Mouse (Mus musculus) forelimb bud, embryonic 11.5 days (tissue): ENCODE results near the gene Tut4.

Experiments used
- DNase-seq: peaks from one replicate; pipeline ENCODE4 v3.0.0-alpha.2; 2012; ENCODE audit warnings: low read depth, low spot score

Gene Tut4

DNA sequence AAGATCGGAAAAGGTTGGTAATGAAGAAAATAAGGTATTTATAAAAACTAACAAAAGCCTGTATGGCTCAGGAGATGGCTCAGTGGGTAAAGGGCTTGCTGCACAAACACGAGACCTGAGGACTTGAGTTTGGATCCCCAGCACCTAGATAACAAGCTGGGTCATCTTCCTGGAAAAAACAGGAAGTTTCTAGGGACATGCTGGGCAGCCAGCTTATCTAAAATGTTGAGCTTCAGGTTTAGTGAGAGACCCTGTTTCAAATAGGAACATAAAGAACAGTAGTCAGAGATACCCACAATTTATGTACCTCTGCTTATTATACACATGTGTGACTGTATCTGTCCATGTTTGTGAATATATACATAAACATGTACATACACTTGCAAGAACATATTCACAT is 43.8 kb downstream of the Tut4 start:
- no peak for DNase-seq

DNA sequence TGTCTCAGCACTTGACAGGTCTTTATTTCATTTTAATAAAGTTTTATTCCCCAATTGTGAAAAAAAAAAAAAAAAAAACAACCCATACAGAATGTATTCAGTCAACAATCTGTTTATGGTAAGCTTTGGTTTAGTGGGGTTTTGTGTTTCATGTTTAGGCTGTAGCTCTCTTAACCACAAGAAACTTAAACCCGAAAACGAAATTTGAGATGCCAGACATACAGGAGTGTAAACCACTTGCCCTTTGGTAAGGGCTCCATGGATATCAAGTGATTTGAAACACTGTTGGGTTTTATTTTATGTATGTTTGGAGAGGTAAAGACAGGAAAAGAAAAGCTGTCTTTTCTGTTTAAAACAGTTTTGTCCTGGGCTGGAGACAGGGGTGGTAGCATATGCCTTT is 80.5 kb downstream of the Tut4 start:
- DNase-seq = peak; percentile 16

DNA sequence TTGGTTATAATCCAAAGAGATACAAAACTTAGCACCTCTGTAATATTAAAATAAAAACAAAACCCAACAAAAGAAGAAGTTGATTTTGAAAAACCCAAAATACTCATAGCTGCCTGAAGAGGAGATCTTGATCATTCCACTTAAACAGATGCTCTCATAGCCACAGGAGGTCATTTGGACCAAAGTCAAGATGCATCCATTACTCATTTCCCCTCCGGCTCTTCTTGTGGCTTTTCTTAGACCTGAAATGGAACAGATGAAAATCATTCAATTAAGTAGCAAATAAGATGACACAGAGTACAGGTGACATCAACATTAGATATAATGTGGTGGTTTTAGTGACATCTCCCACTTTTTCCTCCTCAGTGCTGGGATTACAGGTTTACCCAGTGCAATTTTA is 105.8 kb downstream of the Tut4 start:
- DNase-seq = no peak

DNA sequence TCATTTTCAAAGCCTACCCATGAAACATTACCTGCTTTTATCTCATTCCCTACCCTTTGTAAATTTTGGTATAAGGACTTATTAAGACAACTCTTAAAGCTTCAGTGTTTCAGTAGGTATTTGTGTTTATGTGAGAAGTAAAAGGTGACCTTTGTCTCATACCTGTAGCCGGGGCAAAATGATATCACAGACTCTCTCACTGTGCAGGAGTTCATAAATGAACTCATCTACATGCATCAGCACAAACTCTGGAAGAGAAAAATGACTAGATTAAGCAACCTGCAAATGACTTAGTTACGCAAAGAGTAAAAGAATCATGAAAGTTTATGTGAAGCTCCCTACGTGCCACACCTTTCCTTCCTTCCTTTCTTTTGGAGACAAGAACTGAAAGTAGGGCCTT is 113.4 kb downstream of the Tut4 start:
- no peak for DNase-seq

DNA sequence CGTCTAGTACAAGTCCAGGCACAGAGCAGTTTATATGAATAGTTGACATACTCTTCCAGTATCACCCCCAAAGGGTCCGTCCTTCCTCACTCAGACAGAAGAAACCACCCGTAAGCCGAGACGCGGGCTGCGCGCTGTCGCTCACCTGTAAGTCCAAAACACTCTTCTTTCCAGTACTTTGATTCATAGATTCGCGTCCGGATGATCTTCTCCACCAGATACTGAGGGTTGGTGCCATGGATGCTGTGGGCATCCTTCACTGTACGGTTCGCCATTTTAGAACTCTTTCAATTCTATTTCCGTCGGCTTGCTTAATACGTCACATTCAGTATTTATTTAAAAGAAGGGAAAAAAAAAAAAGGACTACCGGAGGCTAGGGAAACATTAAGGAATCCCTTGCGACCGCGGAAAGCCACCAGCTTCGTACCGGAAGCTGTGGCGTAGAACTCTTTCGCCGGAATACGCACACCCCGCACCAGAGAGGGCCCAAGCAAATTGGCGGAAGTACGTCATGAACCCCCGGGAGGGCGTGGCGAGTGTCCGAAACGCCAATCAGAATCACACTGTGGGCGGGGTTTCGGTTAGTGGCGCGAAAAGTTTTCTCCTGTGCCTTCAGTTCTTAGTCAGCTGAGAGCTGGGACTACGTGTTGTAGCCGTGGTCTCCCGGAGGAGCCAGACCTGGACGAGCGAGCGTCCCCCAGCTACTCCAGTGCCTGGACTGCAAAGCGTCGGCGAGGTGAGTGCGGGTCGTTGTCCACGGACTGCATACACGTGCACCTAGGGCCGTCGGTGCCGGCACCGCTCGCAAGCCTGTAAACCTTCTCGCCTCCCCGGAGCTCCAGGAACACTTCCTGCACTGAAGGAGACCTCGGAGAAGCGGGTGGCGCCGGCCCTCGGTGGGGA is 119.9 kb downstream of the Tut4 start, which contains the start of the genes Prpf38a and Orc1:
Prpf38a (minus strand) TSS at position 497 of the 903 bp plus-strand sequence.
Orc1 (plus strand) TSS at position 584 of the 903 bp plus-strand sequence.
- peak; percentile 99 for DNase-seq

DNA sequence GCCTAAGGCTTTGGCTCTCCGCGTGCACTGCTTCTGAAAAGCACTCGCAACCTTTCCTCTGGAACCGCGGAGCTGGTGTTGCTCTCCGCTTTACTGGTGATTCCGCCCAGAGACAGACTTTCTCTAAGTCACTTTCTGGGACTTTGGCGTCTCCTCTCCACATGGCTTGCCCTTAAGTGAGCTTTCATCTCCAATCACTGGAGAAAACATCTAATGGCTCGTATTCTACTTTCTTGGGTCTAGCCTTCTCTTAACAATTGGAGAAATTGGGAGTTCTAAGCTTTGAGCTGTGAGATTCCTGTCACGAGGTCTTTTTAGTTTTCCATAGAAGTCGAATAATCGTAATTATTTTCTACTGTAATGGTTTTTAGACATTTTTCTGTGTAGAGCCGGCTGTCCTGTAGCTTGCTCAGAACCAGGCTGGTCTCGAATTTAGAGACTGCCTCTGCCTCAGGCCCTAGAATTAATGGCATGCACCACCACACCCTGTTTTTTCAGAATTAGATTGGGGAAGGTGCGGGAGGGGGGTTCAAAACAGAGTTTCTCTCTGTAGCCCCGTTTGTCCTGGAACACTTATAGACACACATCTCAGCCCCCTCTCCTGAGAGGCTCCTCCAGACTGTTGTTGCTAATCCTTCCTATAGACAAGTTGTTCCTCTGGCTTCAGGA is 120.7 kb downstream of the Tut4 start:
- DNase-seq = no peak

DNA sequence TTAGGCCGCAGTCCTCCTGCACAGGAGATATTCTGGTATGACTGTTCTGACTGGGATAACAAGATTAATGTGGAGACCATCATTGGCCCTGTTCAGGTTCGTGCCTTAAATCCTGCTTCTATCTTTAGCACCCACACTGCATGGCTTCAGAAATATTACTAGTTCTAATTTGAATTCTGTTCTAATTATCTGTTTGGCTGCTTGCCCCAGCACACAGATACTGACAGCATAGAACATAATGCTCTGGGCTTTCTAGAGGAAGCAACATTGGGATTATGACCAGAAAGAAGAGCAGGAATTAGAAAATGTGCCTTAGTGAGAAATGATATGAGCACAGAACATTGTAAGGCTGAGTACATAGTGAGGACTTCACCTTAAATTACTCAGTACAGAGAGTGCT is 134.2 kb downstream of the Tut4 start:
- DNase-seq = no peak

DNA sequence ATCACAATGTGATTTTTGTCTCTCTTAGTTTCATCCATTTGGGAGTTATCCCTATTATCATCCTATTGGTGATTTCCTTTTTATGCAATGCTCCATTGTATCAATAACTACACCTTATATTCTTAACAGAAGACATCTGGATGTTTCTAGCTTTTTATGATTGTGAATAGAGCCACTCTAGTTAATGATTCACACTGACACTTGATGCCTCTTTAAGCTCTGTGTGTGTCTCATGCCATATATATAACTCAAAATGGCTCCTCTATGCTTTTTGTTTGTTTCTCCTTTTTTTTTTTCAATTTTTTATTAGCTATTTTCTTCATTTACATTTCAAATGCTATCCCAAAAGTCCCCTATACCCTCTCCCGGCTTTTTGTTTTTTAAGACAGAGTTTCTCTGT is 136.6 kb downstream of the Tut4 start:
- DNase-seq = no peak

DNA sequence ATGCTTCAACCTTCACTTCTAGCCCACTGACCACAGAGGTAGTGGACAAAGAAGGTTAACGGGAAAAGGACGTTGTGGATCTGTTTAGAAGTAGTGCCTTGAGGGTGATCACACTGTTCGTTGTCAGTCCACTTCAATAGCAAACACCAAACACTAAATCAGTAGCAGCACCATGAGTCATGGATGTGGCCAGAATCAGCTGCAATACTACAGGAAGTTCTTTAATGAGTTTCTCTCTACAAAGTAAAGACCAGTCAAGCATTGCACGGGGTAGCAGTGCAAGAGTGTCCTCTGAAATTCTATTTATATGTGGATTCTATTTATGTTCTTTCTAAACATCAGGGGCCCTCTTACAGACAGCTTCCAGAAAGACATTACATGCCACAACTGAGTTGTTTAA is 139.1 kb downstream of the Tut4 start:
- DNase-seq = no peak

DNA sequence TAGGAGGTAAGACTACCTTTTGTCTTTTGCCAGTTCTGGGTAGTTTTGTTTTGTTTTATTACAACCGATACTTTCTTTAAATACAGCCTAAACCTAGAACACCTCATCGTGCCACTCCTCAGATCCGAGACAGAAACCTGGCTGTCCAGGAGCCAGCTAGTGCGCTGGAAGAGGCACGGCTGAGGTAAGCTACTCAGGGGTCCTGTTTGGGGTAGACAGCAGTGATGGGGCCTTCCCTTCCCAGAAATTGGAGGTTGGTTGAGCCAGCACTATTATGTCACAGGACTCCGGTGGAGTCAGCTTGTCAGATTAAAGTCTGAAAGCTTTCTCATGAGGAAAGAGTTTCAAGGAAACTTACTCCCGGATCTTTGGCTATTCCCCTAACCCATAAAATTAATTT is 142.6 kb downstream of the Tut4 start:
- no peak for DNase-seq

DNA sequence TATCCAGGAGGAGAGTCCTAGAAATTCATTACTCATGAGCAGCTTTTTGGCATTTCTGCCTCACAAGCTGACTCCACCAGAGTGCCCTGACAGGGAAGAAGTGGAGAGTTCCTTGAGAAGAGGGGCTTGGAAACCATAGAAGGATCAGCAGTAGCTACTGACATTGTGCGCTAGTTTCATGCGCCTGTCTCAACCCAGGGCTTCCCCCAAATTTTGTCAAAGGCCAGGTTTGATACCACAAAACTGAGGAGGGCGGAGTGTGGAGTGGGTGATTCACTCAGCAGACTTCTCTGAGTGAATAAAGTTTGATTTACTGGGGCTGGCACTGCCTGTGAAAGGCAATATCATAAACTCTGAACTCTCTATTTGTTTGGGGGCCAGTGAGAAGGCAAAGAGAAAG is 149.4 kb downstream of the Tut4 start:
- DNase-seq = no peak
